Mouse (Mus musculus) 3T3-L1 (cell line): ENCODE data around the gene C1ra.
"Not testable (repeated sequence)": the region's sequence is repeated elsewhere in the genome, so short reads cannot be mapped to it uniquely, and the experiment has no call there.

Experiments
- DNase-seq: peaks from one replicate; pipeline ENCODE4 v3.0.0-alpha.2; 2015; ENCODE audit warnings: low read depth, low spot score

Gene C1ra

GRCm38 (mm10) chr6:124544466-124544865 lies 32.3 kb downstream of the C1ra start:
- DNase-seq, result peak; percentile 57

DNA sequence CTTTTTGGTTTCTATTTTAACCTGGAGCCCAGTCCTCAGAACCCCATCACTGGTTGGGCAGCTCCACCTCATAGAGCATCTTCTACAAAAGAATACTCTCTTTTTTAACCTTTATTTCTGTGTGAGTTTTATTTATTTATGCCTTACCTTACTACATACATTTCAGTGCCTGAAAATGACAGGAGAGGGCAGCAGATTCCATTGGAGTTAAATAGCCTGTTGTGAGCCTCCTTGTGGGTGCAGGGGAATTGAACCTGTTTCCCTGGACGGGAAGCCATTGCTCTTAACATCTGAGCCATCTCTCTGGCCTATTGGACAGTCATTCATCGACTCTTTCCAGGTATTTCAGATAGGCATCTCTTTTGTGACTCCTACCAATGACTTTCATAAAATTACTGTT lies 33.2 kb downstream of the C1ra start:
- DNase-seq, result peak; percentile 56

GRCm38 (mm10) chr6:124547979-124548378 lies 35.8 kb downstream of the C1ra start:
- DNase-seq, result not testable (repeated sequence)

GRCm38 (mm10) chr6:124549023-124549550 lies 36.9 kb downstream of the C1ra start:
- no peak for DNase-seq

GRCm38 (mm10) chr6:124552766-124553165 lies 40.6 kb downstream of the C1ra start:
- no peak for DNase-seq

DNA sequence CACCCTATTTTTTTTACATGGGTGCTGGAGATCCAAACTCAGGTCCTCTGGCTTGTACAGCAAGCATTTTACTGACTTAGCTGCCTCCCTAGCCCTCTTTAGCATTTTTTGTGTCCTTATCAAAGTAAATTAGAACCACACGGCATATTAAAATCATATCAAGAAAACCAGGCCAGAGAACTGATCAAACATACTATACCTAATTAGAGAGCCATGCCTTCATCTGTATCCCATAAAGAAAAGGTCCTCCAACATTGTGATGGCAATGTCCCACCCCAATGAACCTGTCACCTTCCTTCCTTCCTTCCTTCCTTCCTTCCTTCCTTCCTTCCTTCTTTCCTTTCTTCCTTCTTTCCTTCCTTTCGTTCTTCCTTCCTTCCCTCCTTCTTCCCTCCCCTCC lies 43.8 kb downstream of the C1ra start:
- not testable (repeated sequence) for DNase-seq

DNA sequence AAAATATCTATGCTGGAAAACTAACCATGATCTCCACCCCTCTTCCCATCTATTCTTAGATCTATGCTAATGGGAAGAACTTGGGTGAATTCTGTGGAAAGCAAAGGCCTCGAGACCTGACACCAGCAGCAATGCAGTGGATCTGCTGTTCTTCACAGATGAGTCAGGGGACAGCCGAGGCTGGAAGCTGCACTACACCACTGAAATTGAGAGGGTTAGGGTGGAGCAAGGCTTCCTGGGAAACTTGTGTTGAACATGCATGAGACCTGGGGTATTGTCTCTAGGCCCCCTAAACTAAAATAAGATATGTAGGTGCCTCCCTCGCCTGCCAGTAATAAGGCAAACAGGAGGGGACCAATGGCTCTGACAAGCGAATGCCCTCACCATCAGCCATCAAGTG lies 49.0 kb downstream of the C1ra start:
- DNase-seq, result not testable (repeated sequence)

DNA sequence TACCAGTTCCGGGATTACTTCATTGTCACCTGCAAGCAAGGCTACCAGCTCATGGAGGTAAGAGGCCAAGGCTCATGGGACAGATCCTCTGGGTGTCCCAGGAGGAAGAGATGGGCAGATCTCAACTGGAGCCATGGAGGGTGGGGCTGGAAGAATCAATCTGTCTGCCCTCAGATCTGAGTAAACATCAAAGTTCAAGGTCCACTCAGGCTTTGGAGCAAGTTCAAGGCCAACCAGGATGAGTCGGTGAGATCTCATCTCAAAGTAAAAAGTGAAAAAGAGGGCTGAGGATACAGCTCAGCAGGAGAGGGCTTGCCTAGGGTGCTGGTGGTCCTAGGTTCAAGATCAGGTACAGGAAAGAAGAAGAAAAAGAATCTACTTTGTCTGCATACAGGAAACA lies 49.4 kb downstream of the C1ra start:
- DNase-seq, result not testable (repeated sequence)

GRCm38 (mm10) chr6:124570026-124570425 lies 57.8 kb downstream of the C1ra start, which contains the start of gene C1rb:
TSS of gene C1rb (plus strand) at chr6:124570294.
- DNase-seq, result peak; percentile 76
